Mouse (Mus musculus): Measurements from ENCODE around the gene Mon1b.

Gene Mon1b

GRCm38 (mm10) chr8:113634670-113635591, at the start of gene Mon1b:
Gene Mon1b (plus strand): TSS chr8:113635587.
- peak; percentile 95 for DNase-seq

- no peak for DNase-seq
Measured at GRCm38 (mm10) chr8:113598401-113598800, 37.0 kb upstream of the Mon1b start.

- DNase-seq = no peak
Measured at GRCm38 (mm10) chr8:113632634-113633033, 2.8 kb upstream of the Mon1b start.

DNA sequence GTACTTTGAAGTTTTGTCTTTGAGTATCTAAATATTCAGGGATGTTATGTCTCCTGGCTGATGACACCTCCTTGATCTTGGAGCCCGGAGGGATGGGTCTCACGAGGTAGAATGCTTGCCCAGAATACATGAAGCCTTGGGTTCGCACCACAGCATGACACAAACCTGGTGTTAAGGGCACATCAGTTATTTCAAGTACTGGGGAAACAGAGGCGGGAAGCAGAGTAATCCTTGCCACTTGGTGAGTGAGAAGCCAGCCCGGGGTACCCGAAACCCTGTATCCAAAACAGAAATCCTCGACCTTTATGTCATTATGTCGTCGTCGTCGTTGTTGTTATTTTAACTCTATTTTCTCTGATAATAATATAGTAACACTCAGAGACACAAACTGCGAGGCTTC, 1.2 kb upstream of the Mon1b start:
- DNase-seq = no peak

DNA sequence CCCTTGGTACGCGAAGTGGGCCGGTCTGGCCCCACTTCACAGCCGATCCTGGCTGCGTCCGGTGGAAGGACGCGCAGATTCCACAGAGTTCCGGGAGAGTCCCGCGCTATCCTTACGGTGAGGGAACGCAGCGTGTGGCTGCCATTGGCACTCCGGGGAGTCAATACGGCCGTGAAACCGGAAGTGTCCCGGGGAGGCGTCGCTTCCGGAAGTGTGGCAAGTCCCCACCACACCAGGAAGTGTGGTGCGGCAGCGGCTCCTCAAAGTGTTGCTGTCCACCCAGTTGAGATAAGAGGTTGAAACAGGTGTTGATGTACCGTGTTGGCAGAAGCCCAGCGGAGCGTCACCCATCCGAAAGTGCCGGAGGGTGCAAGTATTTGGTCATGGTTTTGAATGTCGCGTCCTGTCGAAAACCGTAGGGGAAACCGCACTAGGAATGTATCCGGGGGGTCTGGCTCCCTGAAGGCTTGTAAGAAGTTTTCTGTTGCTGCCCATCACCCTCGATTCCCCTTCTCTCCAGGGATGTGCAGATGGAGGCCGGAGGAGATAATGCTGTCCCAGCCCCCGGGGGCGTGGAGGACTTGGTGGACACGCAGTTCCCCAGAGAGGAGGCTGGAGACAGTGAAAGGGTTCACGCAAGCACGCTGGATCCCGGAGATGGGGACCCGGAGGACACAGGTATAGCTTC, 349 bp downstream of the Mon1b start:
- peak; percentile 88 for DNase-seq

GRCm38 (mm10) chr8:113636280-113636628, 867 bp downstream of the Mon1b start:
- DNase-seq = no peak

GRCm38 (mm10) chr8:113640357-113640756, 5.0 kb downstream of the Mon1b start:
- DNase-seq = no peak

- no peak for DNase-seq
Measured at GRCm38 (mm10) chr8:113642926-113643325, 7.5 kb downstream of the Mon1b start, which contains the start of gene Syce1l. Gene Syce1l (plus strand): TSS chr8:113643213.

DNA sequence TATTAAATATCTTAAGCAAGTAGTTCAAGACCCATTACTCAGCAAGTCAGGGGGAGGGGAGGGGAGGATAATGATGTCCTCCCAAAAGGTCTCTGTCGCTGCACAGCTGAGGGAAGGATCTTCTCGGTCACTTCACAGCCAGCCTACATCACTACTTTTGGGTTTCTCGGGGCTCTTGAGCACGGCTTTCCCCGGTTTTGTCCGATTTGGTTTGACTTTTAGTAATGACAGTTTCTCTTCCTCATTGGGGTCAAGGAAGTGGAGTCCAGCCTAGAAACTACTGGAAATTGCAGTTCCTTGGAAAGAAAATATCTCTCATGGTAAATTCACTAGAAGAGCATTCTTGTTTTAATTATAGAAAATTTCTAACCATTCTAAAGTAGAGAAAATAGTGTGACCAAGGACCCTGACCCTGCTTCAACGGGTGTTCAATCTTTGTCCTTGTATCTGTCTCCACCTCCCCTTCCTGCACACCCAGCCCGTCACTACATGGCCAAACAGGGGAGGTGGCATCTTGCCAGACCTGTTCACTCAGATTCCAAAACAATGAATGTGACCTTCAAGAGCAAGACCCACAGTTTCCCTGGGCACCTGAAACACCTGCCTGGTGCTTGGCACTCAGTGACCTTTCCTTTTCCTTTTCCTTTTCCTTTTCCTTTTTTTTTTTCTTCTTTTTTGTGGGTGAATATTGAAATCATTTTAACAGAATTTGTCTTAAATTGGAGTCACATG, 8.3 kb downstream of the Mon1b start:
- no peak for DNase-seq

DNA sequence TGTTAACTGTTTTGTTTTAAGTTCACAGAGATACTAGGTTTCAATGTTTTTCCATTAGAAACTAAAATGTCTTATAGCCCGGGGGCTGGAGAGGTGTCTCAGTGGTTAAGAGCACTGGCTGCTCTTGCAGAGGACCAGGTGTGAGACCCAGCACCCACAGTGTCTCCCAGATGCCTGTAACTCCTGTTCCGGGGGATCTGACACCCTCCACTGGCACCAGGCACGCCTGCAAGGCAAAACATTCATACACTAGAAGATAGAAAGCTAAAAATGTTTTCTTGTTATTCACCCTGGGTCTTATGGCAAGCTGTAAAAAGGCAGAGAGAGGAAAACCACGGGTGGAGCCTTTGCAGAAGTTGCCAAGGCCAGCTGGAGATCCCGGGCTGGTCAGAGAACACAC, 9.8 kb downstream of the Mon1b start:
- DNase-seq = no peak

DNA sequence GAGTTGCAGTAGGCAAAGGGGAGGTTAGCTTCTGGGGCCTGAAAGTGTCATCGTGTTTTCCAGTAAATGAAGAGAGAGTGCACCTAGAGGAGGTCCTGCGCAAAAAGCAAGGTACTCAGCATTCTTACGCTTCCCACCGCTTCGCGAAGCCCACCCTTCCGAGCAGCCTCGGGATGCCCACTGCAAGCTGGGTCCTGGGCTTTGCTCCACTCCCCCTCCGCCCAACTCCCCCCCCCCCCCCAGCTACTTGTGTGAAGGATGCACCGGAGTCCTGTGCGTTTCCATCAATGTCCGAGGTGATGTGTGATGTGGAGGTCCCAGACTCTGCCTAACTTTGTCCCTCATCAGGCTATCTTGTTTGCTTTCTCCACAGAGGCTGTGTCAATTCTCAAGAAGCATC, 17.1 kb downstream of the Mon1b start:
- no peak for DNase-seq

DNA sequence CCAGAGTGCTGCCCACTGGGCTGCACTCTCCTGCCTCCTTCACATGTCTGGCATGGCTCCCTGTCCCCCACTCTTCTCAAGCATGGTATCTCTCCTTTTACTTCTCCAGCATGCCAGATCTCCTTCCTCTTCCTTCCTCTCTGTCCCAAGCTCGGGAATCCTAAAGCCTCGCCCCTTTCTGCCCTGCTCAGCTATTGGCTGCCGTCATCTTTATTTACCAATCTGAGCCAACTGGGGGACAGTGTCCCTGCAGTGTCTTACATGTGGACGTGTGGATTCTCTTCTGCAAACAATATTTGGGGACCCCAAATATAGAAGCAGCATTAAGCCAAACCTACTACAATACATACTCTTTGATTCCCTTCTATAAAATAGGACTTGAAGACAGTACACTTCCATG, 17.8 kb downstream of the Mon1b start:
- DNase-seq = no peak

DNA sequence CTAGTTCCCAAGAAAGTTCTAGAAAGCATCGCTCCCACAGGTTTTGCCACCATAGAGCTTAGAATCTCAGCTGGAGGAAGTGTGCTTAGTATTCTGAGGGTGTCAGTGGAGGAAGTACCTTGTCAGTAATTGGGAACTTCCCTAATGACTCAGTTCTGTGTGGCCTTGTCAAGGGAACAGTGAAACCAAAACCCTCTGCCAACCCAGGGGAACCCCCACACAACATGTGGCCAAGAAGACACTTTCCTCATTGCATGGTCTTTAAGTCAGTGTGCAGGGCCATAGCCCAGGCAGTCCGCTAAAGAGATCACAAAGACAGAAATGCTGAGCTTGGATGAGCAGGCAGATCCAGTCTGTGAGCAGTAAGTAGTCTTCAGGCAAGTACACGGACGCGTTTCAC, 20.8 kb downstream of the Mon1b start:
- DNase-seq = no peak

DNA sequence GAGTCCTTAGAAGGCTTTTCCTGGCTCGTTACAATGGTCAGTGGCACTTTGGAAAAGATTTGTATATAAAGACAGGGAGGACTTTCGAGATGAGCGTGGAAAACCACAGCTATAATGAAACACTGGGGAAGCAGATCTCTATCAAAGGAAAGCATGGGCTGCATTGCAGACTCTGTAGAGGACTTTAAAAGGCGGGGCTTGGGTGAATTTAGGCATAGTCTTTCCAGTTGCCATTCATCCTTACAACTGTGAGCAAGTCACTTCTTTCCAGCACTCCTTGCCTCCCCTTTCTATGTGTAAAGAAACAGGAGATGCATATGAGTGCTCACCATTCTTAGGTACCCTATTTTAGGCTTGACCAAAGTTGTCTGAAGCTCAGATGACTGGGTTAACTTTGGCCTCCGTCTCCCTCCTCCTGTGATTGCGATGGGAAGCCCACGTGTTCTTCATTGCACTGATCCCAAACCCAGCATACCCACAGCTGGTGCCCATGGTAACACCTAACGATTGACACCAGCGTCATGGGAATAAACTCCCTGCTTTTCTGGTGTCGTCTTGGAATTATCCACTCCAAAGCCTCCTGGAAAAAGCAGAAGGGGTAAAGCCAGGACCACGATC, 21.4 kb downstream of the Mon1b start:
- no peak for DNase-seq

- no peak for DNase-seq
Measured at GRCm38 (mm10) chr8:113660128-113660527, 24.7 kb downstream of the Mon1b start.

DNA sequence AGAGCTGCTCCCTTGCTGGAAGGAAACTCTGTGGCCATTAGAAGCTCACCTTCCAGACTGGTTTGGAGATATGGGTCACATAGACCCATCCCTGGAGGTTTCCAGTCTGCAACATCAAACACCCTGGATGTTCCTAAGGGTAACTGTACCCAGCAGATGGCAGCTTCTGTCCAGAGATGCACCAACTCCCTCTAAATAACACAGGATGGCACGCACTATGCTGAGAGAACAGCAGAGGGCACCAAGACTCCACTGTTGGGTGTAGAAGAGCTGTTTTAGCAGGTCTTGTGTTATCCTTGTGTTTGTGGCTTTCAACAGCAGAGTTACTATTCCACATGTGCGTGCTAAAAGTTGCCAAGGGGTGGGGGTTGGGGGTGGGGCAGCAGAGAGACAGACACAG, 29.2 kb downstream of the Mon1b start:
- peak; percentile 50 for DNase-seq

GRCm38 (mm10) chr8:113665036-113665435, 29.6 kb downstream of the Mon1b start:
- DNase-seq = no peak

GRCm38 (mm10) chr8:113665951-113666350, 30.6 kb downstream of the Mon1b start:
- no peak for DNase-seq

DNA sequence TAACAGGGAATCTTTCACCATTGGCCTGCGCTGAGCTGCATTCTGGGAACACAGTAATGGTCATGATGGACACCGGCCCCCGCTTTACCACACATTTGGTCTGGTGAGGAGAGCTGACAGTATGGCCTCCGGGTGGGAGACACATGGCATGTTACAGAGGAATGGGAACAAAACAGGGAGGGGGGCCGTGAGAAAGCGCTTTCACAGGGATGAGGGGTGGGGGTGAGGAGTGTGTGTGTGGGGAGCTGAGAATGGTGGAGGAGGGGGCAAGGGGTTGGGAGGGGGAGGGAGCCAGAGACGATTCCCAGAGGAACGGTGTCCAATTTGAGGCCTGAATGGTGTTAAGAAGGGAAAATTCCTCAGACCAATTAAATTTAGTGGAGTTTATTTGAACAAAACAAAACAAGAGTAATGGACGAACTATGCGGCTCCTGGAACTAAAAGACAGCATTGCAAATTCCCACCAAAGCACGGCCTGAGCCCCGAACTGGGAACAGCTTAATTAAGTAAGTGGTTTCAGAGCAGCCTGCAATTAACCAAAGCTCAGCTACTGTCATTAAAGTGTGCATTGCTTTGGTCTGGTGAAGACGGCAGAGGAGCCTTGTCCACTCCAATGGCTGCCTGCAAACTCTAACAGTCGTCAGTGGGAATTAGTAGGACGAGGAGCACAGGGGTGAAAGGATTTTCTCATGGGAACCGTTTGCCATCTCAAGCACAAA, 31.5 kb downstream of the Mon1b start:
- no peak for DNase-seq

- no peak for DNase-seq
Measured at GRCm38 (mm10) chr8:113669924-113670323, 34.5 kb downstream of the Mon1b start.

GRCm38 (mm10) chr8:113672599-113673255, 37.3 kb downstream of the Mon1b start:
- no peak for DNase-seq

GRCm38 (mm10) chr8:113673300-113673699, 37.9 kb downstream of the Mon1b start:
- no peak for DNase-seq
